Mouse (Mus musculus) stomach, postnatal 0 days (tissue): ENCODE data around the gene Kcna2.

Experiments
- CTCF ChIP-seq: IDR thresholded peaks from 2 replicates; pipeline ENCODE4 v1.5.1; 2016; ENCODE audit warnings: antibody characterized with exemption, low read depth, mild to moderate bottlenecking, moderate library complexity
- EP300 ChIP-seq: optimal IDR thresholded peaks from 2 replicates; pipeline ENCODE3; 2016; ENCODE audit warnings: antibody characterized with exemption

- TF ChIP-seq CTCF (no peak), EP300 (no peak)
These were observed 23.8 kb upstream of the Kcna2 start for GRCm38 (mm10) chr3:107077101-107077500.
